Mouse (Mus musculus): ENCODE data around the gene Lmo7.

Lmo7 gene

GRCm38 (mm10) chr14:101931448-101931750 is 201.6 kb downstream of the Lmo7 start:
- in situ Hi-C loops (cut with MseI, MboI): loop anchor here (25.0 kb wide), 1 partner anchor 1056 kb away; the partner anchor contains the start of gene Kctd12 (in 2 of the 2)

- in situ Hi-C loops (cut with MseI, MboI): loop anchor here (25.0 kb wide), 1 partner anchor 1054 kb away; the partner anchor contains the start of gene Kctd12 (in 2 of the 2)
Measured at GRCm38 (mm10) chr14:101933551-101933950, 203.8 kb downstream of the Lmo7 start.

DNA sequence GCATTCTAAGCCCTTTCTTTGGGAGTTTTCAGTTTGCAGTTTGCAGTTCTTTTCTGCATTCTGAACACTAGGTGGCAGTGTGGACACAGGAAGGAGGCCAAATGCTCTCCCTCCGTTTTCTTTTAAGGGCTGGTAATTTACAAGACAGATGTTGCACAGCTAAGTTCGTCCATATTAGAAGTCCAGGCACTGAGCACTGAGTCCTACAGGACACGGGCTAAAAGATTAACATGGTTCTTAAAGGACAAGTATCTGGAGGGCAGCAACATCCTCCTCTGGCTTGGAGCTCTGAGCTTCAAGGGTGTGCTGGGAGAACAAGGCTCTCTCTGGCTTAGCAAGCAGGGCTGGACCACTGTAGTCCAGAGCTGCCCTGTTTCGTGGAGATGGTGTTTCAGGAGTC is 213.2 kb downstream of the Lmo7 start:
- in situ Hi-C loops (cut with MseI, MboI): loop anchor here (5.0 to 25.0 kb wide), 3 partner anchors 166 to 1044 kb away; partner anchors contain the start of gene Kctd12 (in 2 of the 2)

DNA sequence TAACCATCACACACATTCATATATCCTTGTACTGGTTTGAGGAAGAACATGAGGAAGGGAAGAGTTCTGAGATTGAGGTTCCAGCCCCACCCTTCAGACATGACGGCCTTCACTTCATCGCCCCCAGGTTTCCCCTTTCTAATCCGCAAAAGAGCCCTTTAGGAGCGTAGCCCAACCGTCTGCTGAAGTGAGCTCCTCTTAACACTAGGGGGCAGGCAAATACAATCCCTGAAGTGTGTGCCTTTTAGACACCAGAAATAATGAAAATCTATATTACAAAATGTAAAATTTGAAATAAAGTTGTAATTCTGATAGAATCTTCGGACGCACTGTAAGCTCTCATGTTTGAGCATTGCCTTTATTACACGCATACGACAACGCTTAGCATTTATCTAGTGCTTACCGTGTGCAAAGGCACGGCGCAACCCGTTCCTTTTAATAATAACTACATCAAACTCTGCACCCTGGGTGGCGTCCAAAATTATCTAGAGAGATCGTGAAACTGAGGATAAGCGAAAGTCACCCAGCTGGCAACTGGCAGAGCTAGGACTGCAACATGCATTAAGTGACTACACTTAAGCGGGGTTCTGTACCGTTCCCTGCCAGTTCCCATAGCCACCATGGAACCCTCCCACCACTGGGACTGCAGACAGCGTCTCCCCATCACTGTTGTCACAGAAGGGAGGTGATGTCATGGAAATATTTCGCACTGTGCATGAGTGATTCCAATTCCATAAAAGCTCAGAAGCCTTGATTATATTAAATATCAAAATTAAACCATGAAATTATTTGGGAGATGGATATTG is 217.2 kb downstream of the Lmo7 start:
- in situ Hi-C loops (cut with MseI, MboI): loop anchor here (5.0 to 25.0 kb wide), 3 partner anchors 558 to 1040 kb away; partner anchors contain the start of gene Kctd12 (in 2 of the 2)

- in situ Hi-C loops (cut with MseI, MboI): loop anchor here (5.0 to 25.0 kb wide), 3 partner anchors 556 to 1038 kb away; partner anchors contain the start of gene Kctd12 (in 2 of the 2)
Measured at GRCm38 (mm10) chr14:101949114-101949513, 219.4 kb downstream of the Lmo7 start.

DNA sequence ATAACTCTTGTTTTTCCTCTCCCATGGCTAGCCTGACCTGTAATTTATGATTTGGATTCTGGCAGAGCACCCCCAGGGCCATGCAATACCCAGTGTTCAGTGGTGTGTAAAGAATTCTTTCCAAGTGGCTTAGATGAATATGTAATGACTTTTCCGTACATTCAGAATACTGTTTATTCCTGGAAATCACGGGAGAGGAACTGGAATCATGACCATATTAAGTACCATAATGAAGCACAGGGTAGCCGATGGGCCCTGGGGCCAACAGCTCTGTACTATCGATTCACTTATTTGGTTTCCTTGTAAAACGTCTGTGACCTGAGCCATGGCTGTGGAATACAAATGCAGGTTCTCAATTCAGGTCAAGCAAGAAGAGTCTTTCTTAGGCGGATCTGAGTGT is 221.3 kb downstream of the Lmo7 start:
- in situ Hi-C loops (cut with MseI, MboI): no loop called here

- in situ Hi-C loops (cut with MseI, MboI): no loop called here
Measured at GRCm38 (mm10) chr14:101953793-101954468, 224.2 kb downstream of the Lmo7 start.

DNA sequence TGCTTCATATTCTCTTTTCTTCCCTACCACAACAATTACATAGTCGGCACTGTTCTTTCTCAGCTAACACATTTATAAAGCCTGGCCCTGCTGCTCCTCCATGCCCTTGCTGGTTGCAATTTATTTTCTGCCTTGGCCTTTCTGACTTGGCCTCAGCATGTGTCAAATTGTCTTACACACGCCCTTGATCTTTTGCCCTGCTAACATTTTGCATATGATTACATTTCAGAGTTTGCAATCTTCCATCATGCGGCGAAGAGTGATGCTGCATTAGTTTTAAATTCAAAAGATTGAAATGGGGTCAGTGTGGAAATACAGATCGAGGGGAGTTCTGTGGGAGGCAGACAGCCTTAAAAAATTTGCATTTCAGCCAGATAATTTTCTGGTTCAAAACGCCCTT is 234.6 kb downstream of the Lmo7 start:
- in situ Hi-C loops (cut with MseI, MboI): no loop called here

- in situ Hi-C loops (cut with MseI, MboI): no loop called here
Measured at GRCm38 (mm10) chr14:101964956-101965355, 235.2 kb downstream of the Lmo7 start.

GRCm38 (mm10) chr14:101972764-101973163 is 243.0 kb downstream of the Lmo7 start:
- in situ Hi-C loops (cut with MseI, MboI): no loop called here

- in situ Hi-C loops (cut with MseI, MboI): no loop called here
Measured at GRCm38 (mm10) chr14:101973171-101973570, 243.4 kb downstream of the Lmo7 start.

- in situ Hi-C loops (cut with MseI, MboI): no loop called here
Measured at GRCm38 (mm10) chr14:101976021-101976685, 246.4 kb downstream of the Lmo7 start.
